Mouse (Mus musculus): Measurements from ENCODE around the gene Anapc16. TPM values are rescaled to one million over a fixed set of nuclear protein-coding genes. Genes with fewer than 3 reads are reported as not detected.
"Not testable (repeated sequence)": the region's sequence is repeated elsewhere in the genome, so short reads cannot be mapped to it uniquely, and the experiment has no call there.

The Anapc16 gene
- total RNA-seq, 1 experiment from 2014 or later, result 82.7 TPM

GRCm38 (mm10) chr10:60003847-60004246, 912 bp upstream of the Anapc16 start:
- no peak for ATAC-seq (replicated peaks; ENCODE audit: insufficient number of reproducible peaks, low FRiP score, low TSS enrichment, poor library complexity, severe bottlenecking)

- ATAC-seq (replicated peaks; ENCODE audit: insufficient number of reproducible peaks, low FRiP score, low TSS enrichment, poor library complexity, severe bottlenecking), result peak; percentile 1; the same call in 1 of the 2 replicates
Observed at GRCm38 (mm10) chr10:60003213-60003752, 348 bp upstream of the Anapc16 start.

GRCm38 (mm10) chr10:60002203-60002602, 732 bp downstream of the Anapc16 start:
- ATAC-seq (replicated peaks; ENCODE audit: insufficient number of reproducible peaks, low FRiP score, low TSS enrichment, poor library complexity, severe bottlenecking), result no peak

GRCm38 (mm10) chr10:60001663-60002062, 1.3 kb downstream of the Anapc16 start:
- ATAC-seq (replicated peaks; ENCODE audit: insufficient number of reproducible peaks, low FRiP score, low TSS enrichment, poor library complexity, severe bottlenecking), result not testable (repeated sequence)

GRCm38 (mm10) chr10:59999057-59999456, 3.9 kb downstream of the Anapc16 start:
- ATAC-seq (replicated peaks; ENCODE audit: insufficient number of reproducible peaks, low FRiP score, low TSS enrichment, poor library complexity, severe bottlenecking), result no peak

- ATAC-seq (replicated peaks; ENCODE audit: insufficient number of reproducible peaks, low FRiP score, low TSS enrichment, poor library complexity, severe bottlenecking), result peak; percentile 42; the same call in 1 of the 2 replicates
Observed at GRCm38 (mm10) chr10:59997591-59997990, 5.3 kb downstream of the Anapc16 start.

- no peak for ATAC-seq (replicated peaks; ENCODE audit: insufficient number of reproducible peaks, low FRiP score, low TSS enrichment, poor library complexity, severe bottlenecking)
Observed at GRCm38 (mm10) chr10:59995889-59996288, 7.0 kb downstream of the Anapc16 start.

- ATAC-seq (replicated peaks; ENCODE audit: insufficient number of reproducible peaks, low FRiP score, low TSS enrichment, poor library complexity, severe bottlenecking), result not testable (repeated sequence)
Observed at GRCm38 (mm10) chr10:59993813-59994212, 9.1 kb downstream of the Anapc16 start.

GRCm38 (mm10) chr10:59992024-59992423, 10.9 kb downstream of the Anapc16 start:
- no peak for ATAC-seq (replicated peaks; ENCODE audit: insufficient number of reproducible peaks, low FRiP score, low TSS enrichment, poor library complexity, severe bottlenecking)

- ATAC-seq (replicated peaks; ENCODE audit: insufficient number of reproducible peaks, low FRiP score, low TSS enrichment, poor library complexity, severe bottlenecking), result no peak
Observed at GRCm38 (mm10) chr10:59991262-59991880, 11.6 kb downstream of the Anapc16 start.

- ATAC-seq (replicated peaks; ENCODE audit: insufficient number of reproducible peaks, low FRiP score, low TSS enrichment, poor library complexity, severe bottlenecking), result no peak
Observed at GRCm38 (mm10) chr10:59990393-59990792, 12.5 kb downstream of the Anapc16 start.

GRCm38 (mm10) chr10:59988036-59988435, 14.9 kb downstream of the Anapc16 start:
- ATAC-seq (replicated peaks; ENCODE audit: insufficient number of reproducible peaks, low FRiP score, low TSS enrichment, poor library complexity, severe bottlenecking), result no peak

GRCm38 (mm10) chr10:59982379-59982873, 20.5 kb downstream of the Anapc16 start:
- ATAC-seq (replicated peaks; ENCODE audit: insufficient number of reproducible peaks, low FRiP score, low TSS enrichment, poor library complexity, severe bottlenecking), result no peak

GRCm38 (mm10) chr10:59981792-59982191, 21.1 kb downstream of the Anapc16 start:
- ATAC-seq (replicated peaks; ENCODE audit: insufficient number of reproducible peaks, low FRiP score, low TSS enrichment, poor library complexity, severe bottlenecking), result no peak

GRCm38 (mm10) chr10:59981336-59981735, 21.6 kb downstream of the Anapc16 start:
- 0 out of 2 replicates have a peak, but pooled peaks have one; percentile 3 for ATAC-seq (replicated peaks; ENCODE audit: insufficient number of reproducible peaks, low FRiP score, low TSS enrichment, poor library complexity, severe bottlenecking)

- ATAC-seq (replicated peaks; ENCODE audit: insufficient number of reproducible peaks, low FRiP score, low TSS enrichment, poor library complexity, severe bottlenecking), result peak; percentile 87
Observed at GRCm38 (mm10) chr10:59980815-59981244, 22.1 kb downstream of the Anapc16 start.

- no peak for ATAC-seq (replicated peaks; ENCODE audit: insufficient number of reproducible peaks, low FRiP score, low TSS enrichment, poor library complexity, severe bottlenecking)
Observed at GRCm38 (mm10) chr10:59978873-59979743, 23.8 kb downstream of the Anapc16 start.

GRCm38 (mm10) chr10:59978401-59978800, 24.5 kb downstream of the Anapc16 start:
- peak; percentile 18 for ATAC-seq (replicated peaks; ENCODE audit: insufficient number of reproducible peaks, low FRiP score, low TSS enrichment, poor library complexity, severe bottlenecking)

- ATAC-seq (replicated peaks; ENCODE audit: insufficient number of reproducible peaks, low FRiP score, low TSS enrichment, poor library complexity, severe bottlenecking), result no peak
Observed at GRCm38 (mm10) chr10:59977715-59978343, 25.1 kb downstream of the Anapc16 start.
